23 mouse cellular contexts compared by ENCODE assay signal in the genomic region with DNA sequence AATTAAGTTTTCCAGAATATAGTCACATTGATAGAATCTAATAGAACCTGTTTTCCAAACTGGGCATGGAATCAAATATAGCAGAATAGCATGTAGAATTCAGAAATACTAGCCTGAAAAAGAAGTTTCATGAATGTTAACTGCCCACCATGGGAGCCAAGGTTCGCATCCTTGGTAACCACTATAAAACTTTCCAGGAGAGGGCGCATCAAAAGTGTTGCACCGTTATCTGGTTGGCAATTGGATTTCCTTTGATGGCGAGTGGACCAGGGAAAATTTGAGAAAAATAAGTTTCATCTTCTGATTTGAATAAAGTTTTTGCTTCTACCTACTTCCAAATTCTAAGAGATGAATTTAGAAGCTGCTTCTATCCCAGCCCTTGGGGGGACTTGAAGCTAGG. TPM values are rescaled to one million over a fixed set of nuclear protein-coding genes. Genes with fewer than 3 reads are reported as not detected.
DNase-seq lines count a peak whose midpoint lies in the region; ATAC-seq and TF ChIP-seq lines count a peak whose summit lies in the region.
"Had no signal": no experiment of that assay in that cellular context is flagged by ENCODE, and none has a peak within 500 bp of the region (broad histone marks: within the 10 kb centered on the region; RNA-seq: fewer than 3 reads in every experiment).

No protein-coding gene starts in this region.

- H3K36me3 ChIP-seq in heart, adult 2 months (ENCODE audit: control insufficient read depth, insufficient read depth, low read length), result no peaks in the 10 kb centered on the region
- H3K36me3 ChIP-seq in CH12.LX (replicated peaks in 1 of 2; ENCODE audit: control insufficient read depth in 1 of 2, insufficient read depth in 1 of 2, low read length in 1 of 2), result no peaks in the 10 kb centered on the region
- H3K36me3 ChIP-seq: forebrain, embryonic 10.5 days; heart, embryonic 10.5 days; limb, embryonic 15.5 days; liver, embryonic 15.5 days; midbrain, embryonic 12.5 days had no signal

- H3K9me3 ChIP-seq in CH12.LX (replicated peaks; ENCODE audit: low read length), result no peaks in the 10 kb centered on the region
- H3K9me3 ChIP-seq: forebrain, embryonic 10.5 days; heart, embryonic 10.5 days; limb, embryonic 15.5 days; liver, embryonic 15.5 days had no signal

- H3K27me3 ChIP-seq in heart, adult 2 months (ENCODE audit: control insufficient read depth, insufficient read depth, low read length), result peaks cover 1% of the 10 kb centered on the region; the same call in 1 of the 2 replicates
- H3K27me3 ChIP-seq in CH12.LX (replicated peaks) (no peaks in the 10 kb centered on the region), Patski (no peaks in the 10 kb centered on the region)
- H3K27me3 ChIP-seq: limb, embryonic 15.5 days; liver, embryonic 15.5 days; midbrain, embryonic 12.5 days had no signal

- peak; percentile 37 for TF ChIP-seq CTCF in heart, adult 2 months (IDR thresholded peaks at IDR 0.05)
- peak; percentile 54 for TF ChIP-seq CTCF in layer of hippocampus, adult 2 months (conservative IDR thresholded peaks at IDR 0.05)
- TF ChIP-seq CTCF in CH12.LX (conservative IDR thresholded peaks at IDR 0.05 in 1 of 2, IDR thresholded peaks at IDR 0.05 in 1 of 2; ENCODE audit: low read depth in 2 of 2, low read length in 2 of 2), result peak in 1 of 2 experiments; percentile 66; a peak in 2 of 4 replicates
- peak; percentile 27 for TF ChIP-seq CTCF in Patski (IDR thresholded peaks at IDR 0.05)

- POLR2A ChIA-PET in Patski (lab: Charles Lee), result no interaction called here

- 76% methylated on average over 4 of the region's 4 CpGs for WGBS in heart, adult 2 months

- intact Hi-C loops in heart, adult 2 months (cut with DNase I), result no loop called here
- intact Hi-C loops in heart, postnatal 36 days (cut with DNase I), result no loop called here

- H3K79me2 ChIP-seq in heart, adult 2 months (replicated peaks; ENCODE audit: control insufficient read depth, insufficient read depth, low read length), result no peaks in the 10 kb centered on the region
- H3K79me2 ChIP-seq in CH12.LX (replicated peaks; ENCODE audit: control insufficient read depth, extremely low read depth, insufficient read depth, poor library complexity, severe bottlenecking), result no peaks in the 10 kb centered on the region

- H3K27ac ChIP-seq in heart, adult 2 months, result no peak overlapping the region
- no peak overlapping the region for H3K27ac ChIP-seq in layer of hippocampus, adult 2 months
- no peak overlapping the region for H3K27ac ChIP-seq in CH12.LX (ENCODE audit: insufficient read depth, low read depth)
- H3K27ac ChIP-seq: forebrain, embryonic 10.5 days; heart, embryonic 10.5 days; limb, embryonic 15.5 days; liver, embryonic 15.5 days; midbrain, embryonic 12.5 days had no signal

- TF ChIP-seq POLR2A in heart, adult 2 months (IDR thresholded peaks at IDR 0.05; ENCODE audit: insufficient read depth, low read depth, low read length), result no peak
- no peak for TF ChIP-seq POLR2A in CH12.LX (IDR thresholded peaks at IDR 0.05; ENCODE audit: low read depth, low read length)

- peak; percentile 47 for TF ChIP-seq RAD21 in CH12.LX (IDR thresholded peaks at IDR 0.05; ENCODE audit: low read depth, low read length)

- no peak overlapping the region for H3K4me2 ChIP-seq in CH12.LX (ENCODE audit: insufficient read depth, low read depth, poor library complexity, severe bottlenecking)
- H3K4me2 ChIP-seq: limb, embryonic 15.5 days; liver, embryonic 15.5 days; midbrain, embryonic 12.5 days had no signal

- CTCF ChIA-PET in Patski (lab: Charles Lee), result no interaction called here

- dilution Hi-C loops in CH12.LX (cut with MboI; ENCODE audit: extremely low pct_ligation_motif_present, extremely low pct_unique_long_range_greater_than_20kb, low sequenced_read_pairs), result no loop called here

- TF ChIP-seq EP300 in heart, adult 2 months (IDR thresholded peaks at IDR 0.05; ENCODE audit: insufficient read depth, low read depth, low read length), result no peak
- no peak for TF ChIP-seq EP300 in CH12.LX (IDR thresholded peaks at IDR 0.05; ENCODE audit: low read length)

- no peak for ATAC-seq in Patski
- ATAC-seq: activated CD4-positive, CD25-positive, alpha-beta regulatory T cell, adult 4 months; forebrain, postnatal 0 days had no signal

- no peak for DNase-seq in heart, adult 2 months
- DNase-seq in heart, postnatal 36 days, result no peak
- DNase-seq in layer of hippocampus, adult 2 months (ENCODE audit: low spot score in 2 of 2), result no peak
- DNase-seq in layer of hippocampus, adult 11-12 months (ENCODE audit: low spot score), result no peak
- DNase-seq in CH12.LX (ENCODE audit: extremely low read depth) (peak; percentile 2), Patski (ENCODE audit: low read depth, low spot score) (no peak)
- no peak for DNase-seq in frontal cortex, postnatal 14 days (ENCODE audit: low spot score in 2 of 2)
- no peak for DNase-seq in cerebellum, adult 11-12 months
- DNase-seq: adrenal gland, postnatal 25 days; cerebellum, adult 9-11 months; forebrain, postnatal 0 days; kidney, adult 18-20 months; kidney, postnatal 25 days; left cerebral cortex, postnatal 4 days; right cerebral cortex, postnatal 14 days; thymus, postnatal 14 days had no signal

- in situ Hi-C loops in CH12.LX (cut with MboI; ENCODE audit: low pct_ligation_motif_present, low pct_unique_long_range_greater_than_20kb, low sequenced_read_pairs) (no loop called here), Patski (cut with MboI; ENCODE audit: low pct_unique_long_range_greater_than_20kb) (no loop called here)

- no peak overlapping the region for H3K4me3 ChIP-seq in heart, adult 2 months
- no peak overlapping the region for H3K4me3 ChIP-seq in layer of hippocampus, adult 2 months
- no peak overlapping the region for H3K4me3 ChIP-seq in CH12.LX (replicated peaks in 1 of 3; ENCODE audit: low read depth in 2 of 3, low read length in 2 of 3, poor library complexity in 1 of 3)
- H3K4me3 ChIP-seq: forebrain, embryonic 10.5 days; heart, embryonic 10.5 days; limb, embryonic 15.5 days; liver, embryonic 15.5 days; midbrain, embryonic 12.5 days had no signal

- no peaks in the 10 kb centered on the region for H3K4me1 ChIP-seq in heart, adult 2 months (ENCODE audit: control insufficient read depth, insufficient read depth, low read length)
- no peaks in the 10 kb centered on the region for H3K4me1 ChIP-seq in CH12.LX (ENCODE audit: control insufficient read depth in 1 of 2, insufficient read depth in 2 of 2)
- H3K4me1 ChIP-seq: forebrain, embryonic 10.5 days; heart, embryonic 10.5 days; limb, embryonic 15.5 days; liver, embryonic 15.5 days; midbrain, embryonic 12.5 days had no signal

- no peak overlapping the region for H3K9ac ChIP-seq in heart, adult 2 months (ENCODE audit: low read depth, low read length)
- H3K9ac ChIP-seq in CH12.LX (ENCODE audit: insufficient read depth, low read depth), result no peak overlapping the region
- H3K9ac ChIP-seq: forebrain, postnatal 0 days; limb, embryonic 15.5 days; liver, embryonic 15.5 days; midbrain, embryonic 12.5 days had no signal

TF ChIP-seq in CH12.LX, 34 proteins besides CTCF, POLR2A, EP300 and RAD21:
- TF ChIP-seq SIN3A (IDR thresholded peaks at IDR 0.05; ENCODE audit: low read length) (no peak), SMC3 (IDR thresholded peaks at IDR 0.05; ENCODE audit: low read depth, low read length) (peak; percentile 72)

RNA-seq across cellular contexts. Expression of gene Tmem26, which starts 44.8 kb away (rescaled TPM):
- under 1 TPM; 0.37 to 0.39 TPM for total RNA-seq in heart, adult 2 months (2021)
- polyA plus RNA-seq in heart, adult 2 months (2012; rRNA removed), result 0.20 and 0.23 TPM in 2 replicates
- total RNA-seq in heart, postnatal 36 days (2021), result under 1 TPM; 0.19 to 0.25 TPM
- total RNA-seq in layer of hippocampus, adult 2 months (2021), result under 1 TPM; 0.20 to 0.29 TPM
- 0.04 TPM in 2 replicates for total RNA-seq in CH12.LX (2012; rRNA removed)
- total RNA-seq in CH12.LX (2014; rRNA removed), result not detected in 2 replicates
- polyA plus RNA-seq in CH12.LX (2012; ENCODE audit: insufficient read length, low read depth), result not detected in 2 replicates
- not detected for polyA plus RNA-seq in Patski (2021)
- polyA plus RNA-seq: activated CD4-positive, CD25-positive, alpha-beta regulatory T cell, adult 4 months; C2C12 had no signal
